Mouse (Mus musculus) hindbrain, embryonic 16.5 days (tissue): ENCODE measurements around the gene Nrxn3. TPM values are rescaled to one million over a fixed set of nuclear protein-coding genes. Genes with fewer than 3 reads are reported as not detected.

Experiments used
- ATAC-seq: fragments of 200-750 bp; cut with Nextera tagmentation; 2 replicates; pipeline ENCODE4 v1.8.0; 2017; ENCODE audit warnings: moderate TSS enrichment, moderate library complexity
- H3K27ac ChIP-seq: fragments of 300-500 bp; sonication (generic); 2 replicates; pipeline ENCODE4 v1.5.1; 2014; ENCODE audit warnings: low read depth, mild to moderate bottlenecking, control low read depth, low read length, moderate library complexity
- H3K27me3 ChIP-seq: fragments of 300-500 bp; sonication (generic); replicated peaks from 2 replicates; pipeline ENCODE4 v1.6.1; 2014; ENCODE audit warnings: low read length; ENCODE audit not compliant: control insufficient read depth, insufficient read depth
- H3K36me3 ChIP-seq: fragments of 300-500 bp; sonication (generic); 2 replicates; pipeline ENCODE4 v1.6.1; 2014; ENCODE audit warnings: mild to moderate bottlenecking, low read length, moderate library complexity, mixed read lengths; ENCODE audit not compliant: control insufficient read depth, insufficient read depth
- H3K4me1 ChIP-seq: fragments of 300-500 bp; sonication (generic); 2 replicates; pipeline ENCODE4 v1.6.1; 2014; ENCODE audit warnings: low read depth, low read length; ENCODE audit not compliant: control insufficient read depth, insufficient read depth
- H3K4me2 ChIP-seq: fragments of 300-500 bp; sonication (generic); 2 replicates; pipeline ENCODE4 v1.6.1; 2014; ENCODE audit warnings: mild to moderate bottlenecking, low read length, control low read depth, moderate library complexity
- H3K4me3 ChIP-seq: fragments of 300-500 bp; sonication (generic); 2 replicates; pipeline ENCODE4 v1.5.1; 2014; ENCODE audit warnings: mild to moderate bottlenecking, low read length, control low read depth, moderate library complexity
- H3K9ac ChIP-seq: fragments of 300-500 bp; sonication (generic); 2 replicates; pipeline ENCODE4 v1.6.1; 2014; ENCODE audit warnings: low read depth, mild to moderate bottlenecking, control low read depth, low read length, moderate library complexity
- H3K9me3 ChIP-seq: fragments of 300-500 bp; sonication (generic); 2 replicates; pipeline ENCODE4 v1.6.1; 2014; ENCODE audit warnings: mild to moderate bottlenecking, low read length, moderate library complexity; ENCODE audit not compliant: control insufficient read depth
- WGBS: fragments of 180-500 bp; shearing (Covaris S2); extraction: QIAGEN DNeasy Blood & Tissue Kit; methylation state at CpG from one replicate; pipeline ENCODE4 v1.1.7; 2014; 5-methylcytosine and 5-hydroxymethylcytosine counted together
- polyA plus RNA-seq: library from polyadenylated mRNA; unstranded; fragments of >200 nt; fragmentation: Nextera tagmentation; extraction: Ambion mirVana; gene quantifications from 2 replicates; pipeline ENCODE4 v1.2.1, GENCODE M21; 2015

Nrxn3 gene
- polyA plus RNA-seq, 1 experiment from 2014 or later: 99.6 TPM

- no peak for ATAC-seq
- no peak overlapping the region for H3K9ac ChIP-seq
- H3K27me3 ChIP-seq: no peaks in the 10 kb centered on the region
- H3K4me1 ChIP-seq: no peaks in the 10 kb centered on the region
- no peak overlapping the region for H3K4me2 ChIP-seq
- H3K36me3 ChIP-seq: no peaks in the 10 kb centered on the region
- no peak overlapping the region for H3K27ac ChIP-seq
- WGBS: 92% methylated on average over 5 of the region's 5 CpGs
- no peak overlapping the region for H3K4me3 ChIP-seq
- H3K9me3 ChIP-seq: no peaks in the 10 kb centered on the region
These were observed 987.8 kb downstream of the Nrxn3 start for GRCm38 (mm10) chr12:89710459-89710858.

GRCm38 (mm10) chr12:89711791-89712190 lies 989.1 kb downstream of the Nrxn3 start:
- no peaks in the 10 kb centered on the region for H3K4me1 ChIP-seq
- H3K4me2 ChIP-seq: no peak overlapping the region
- no peaks in the 10 kb centered on the region for H3K9me3 ChIP-seq
- no peaks in the 10 kb centered on the region for H3K36me3 ChIP-seq
- no peak overlapping the region for H3K27ac ChIP-seq
- no peak for ATAC-seq
- no peak overlapping the region for H3K9ac ChIP-seq
- WGBS: 86% methylated on average over 1 of the region's 1 CpGs
- no peaks in the 10 kb centered on the region for H3K27me3 ChIP-seq
- H3K4me3 ChIP-seq: no peak overlapping the region

- no peak for ATAC-seq
- Histone ChIP-seq H3K9me3 (no peaks in the 10 kb centered on the region), H3K4me1 (no peaks in the 10 kb centered on the region), H3K4me2 (no peak overlapping the region), H3K36me3 (no peaks in the 10 kb centered on the region), H3K9ac (no peak overlapping the region), H3K4me3 (no peak overlapping the region), H3K27me3 (no peaks in the 10 kb centered on the region), H3K27ac (no peak overlapping the region)
- WGBS: 34% methylated on average over 8 of the region's 8 CpGs
These were observed 996.8 kb downstream of the Nrxn3 start for GRCm38 (mm10) chr12:89719194-89720080.

- no peak for ATAC-seq
- no peak overlapping the region for H3K9ac ChIP-seq
- H3K27ac ChIP-seq: no peak overlapping the region
- 73% methylated on average over 3 of the region's 3 CpGs for WGBS
- H3K4me2 ChIP-seq: no peak overlapping the region
- H3K27me3 ChIP-seq: no peaks in the 10 kb centered on the region
- H3K4me1 ChIP-seq: no peaks in the 10 kb centered on the region
- no peaks in the 10 kb centered on the region for H3K9me3 ChIP-seq
- no peak overlapping the region for H3K4me3 ChIP-seq
- no peaks in the 10 kb centered on the region for H3K36me3 ChIP-seq
These were observed 998.3 kb downstream of the Nrxn3 start for GRCm38 (mm10) chr12:89720945-89721344.

GRCm38 (mm10) chr12:89722462-89722861 lies 999.8 kb downstream of the Nrxn3 start:
- 84% methylated on average over 14 of the region's 14 CpGs for WGBS
- Histone ChIP-seq H3K27ac (no peak overlapping the region), H3K27me3 (no peaks in the 10 kb centered on the region), H3K36me3 (no peaks in the 10 kb centered on the region), H3K4me3 (no peak overlapping the region), H3K4me1 (no peaks in the 10 kb centered on the region), H3K9me3 (no peaks in the 10 kb centered on the region), H3K4me2 (no peak overlapping the region), H3K9ac (no peak overlapping the region)
- ATAC-seq: no peak

- Histone ChIP-seq H3K4me1 (no peaks in the 10 kb centered on the region), H3K27ac (no peak overlapping the region), H3K9me3 (no peaks in the 10 kb centered on the region), H3K9ac (no peak overlapping the region), H3K27me3 (no peaks in the 10 kb centered on the region), H3K4me2 (no peak overlapping the region), H3K4me3 (no peak overlapping the region), H3K36me3 (no peaks in the 10 kb centered on the region)
- ATAC-seq: no peak
- WGBS: 49% methylated on average over 3 of the region's 3 CpGs
These were observed 1001.4 kb downstream of the Nrxn3 start for GRCm38 (mm10) chr12:89724048-89724447.

- H3K4me2 ChIP-seq: no peak overlapping the region
- no peaks in the 10 kb centered on the region; the same call in 1 of the 2 replicates for H3K9me3 ChIP-seq
- no peak overlapping the region for H3K4me3 ChIP-seq
- no peaks in the 10 kb centered on the region for H3K4me1 ChIP-seq
- no peaks in the 10 kb centered on the region for H3K27me3 ChIP-seq
- H3K27ac ChIP-seq: no peak overlapping the region
- H3K9ac ChIP-seq: no peak overlapping the region
- 59% methylated on average over 1 of the region's 1 CpGs for WGBS
- no peak for ATAC-seq
- H3K36me3 ChIP-seq: no peaks in the 10 kb centered on the region
These were observed 1019.6 kb downstream of the Nrxn3 start for GRCm38 (mm10) chr12:89742326-89742725.

- no peak overlapping the region for H3K4me3 ChIP-seq
- WGBS: 88% methylated on average over 2 of the region's 2 CpGs
- H3K4me2 ChIP-seq: no peak overlapping the region
- ATAC-seq: no peak
- H3K27ac ChIP-seq: no peak overlapping the region
- H3K9ac ChIP-seq: no peak overlapping the region
- no peaks in the 10 kb centered on the region; the same call in 1 of the 2 replicates for H3K9me3 ChIP-seq
- H3K27me3 ChIP-seq: no peaks in the 10 kb centered on the region
- no peaks in the 10 kb centered on the region for H3K4me1 ChIP-seq
- H3K36me3 ChIP-seq: no peaks in the 10 kb centered on the region
These were observed 1020.1 kb downstream of the Nrxn3 start for GRCm38 (mm10) chr12:89742796-89743195.

- 29% methylated on average over 10 of the region's 10 CpGs for WGBS
- Histone ChIP-seq H3K27me3 (no peaks in the 10 kb centered on the region), H3K27ac (no peak overlapping the region), H3K4me2 (peak overlapping the region; percentile 15), H3K4me1 (peaks cover 14% of the 10 kb centered on the region), H3K4me3 (no peak overlapping the region), H3K9me3 (no peaks in the 10 kb centered on the region), H3K9ac (no peak overlapping the region), H3K36me3 (no peaks in the 10 kb centered on the region)
- peak; percentile 92 for ATAC-seq
These were observed 1041.8 kb downstream of the Nrxn3 start for GRCm38 (mm10) chr12:89764191-89765082.
